Mouse (Mus musculus) heart, postnatal 0 days (tissue): ENCODE results near the gene Kansl3. TPM values are rescaled to one million over a fixed set of nuclear protein-coding genes. Genes with fewer than 3 reads are reported as not detected.

Experiments used
- ATAC-seq: fragments of 200-750 bp; cut with Nextera tagmentation; 2 replicates; pipeline ENCODE4 v1.8.0; 2017; ENCODE audit warnings: low read depth, moderate number of reproducible peaks, moderate library complexity; ENCODE audit not compliant: insufficient read depth
- DNase-seq: peaks from one replicate; pipeline ENCODE4 v3.0.0-alpha.2; 2016; ENCODE audit warnings: low spot score
- H3K27ac ChIP-seq: fragments of 300-500 bp; sonication (generic); 2 replicates; pipeline ENCODE4 v1.5.1; 2014; ENCODE audit warnings: low read depth, mild to moderate bottlenecking
- H3K27me3 ChIP-seq: fragments of 300-500 bp; sonication (generic); 2 replicates; pipeline ENCODE4 v1.6.1; 2014; ENCODE audit warnings: low read length, mixed read lengths; ENCODE audit not compliant: control insufficient read depth, insufficient read depth
- H3K36me3 ChIP-seq: fragments of 300-500 bp; sonication (generic); replicated peaks from 2 replicates; pipeline ENCODE4 v1.6.1; 2014; ENCODE audit warnings: low read length, mixed read lengths; ENCODE audit not compliant: control insufficient read depth, insufficient read depth
- H3K4me1 ChIP-seq: fragments of 300-500 bp; sonication (generic); 2 replicates; pipeline ENCODE4 v1.6.1; 2014; ENCODE audit warnings: antibody characterized with exemption; ENCODE audit not compliant: control insufficient read depth, insufficient read depth
- H3K4me2 ChIP-seq: fragments of 300-500 bp; sonication (generic); 2 replicates; pipeline ENCODE4 v1.6.1; 2014; ENCODE audit warnings: low read depth, mild to moderate bottlenecking, low read length, moderate library complexity
- H3K4me3 ChIP-seq: fragments of 300-500 bp; sonication (generic); 2 replicates; pipeline ENCODE4 v1.5.1; 2014; ENCODE audit warnings: low read depth, low read length
- H3K9ac ChIP-seq: fragments of 300-500 bp; sonication (generic); replicated peaks from 2 replicates; pipeline ENCODE4 v1.6.1; 2014; ENCODE audit warnings: low read depth, low read length, mixed read lengths
- H3K9me3 ChIP-seq: fragments of 300-500 bp; sonication (generic); replicated peaks from 2 replicates; pipeline ENCODE4 v1.6.1; 2016; ENCODE audit warnings: low read length; ENCODE audit not compliant: control insufficient read depth
- CTCF ChIP-seq: IDR thresholded peaks from 2 replicates; pipeline ENCODE4 v1.5.1; 2016; ENCODE audit warnings: antibody characterized with exemption, control low read depth, low read depth
- EP300 ChIP-seq: IDR thresholded peaks from 2 replicates; pipeline ENCODE4 v1.6.1; 2016; ENCODE audit warnings: antibody characterized with exemption, low read depth
- WGBS: fragments of 180-500 bp; shearing (Covaris S2); extraction: QIAGEN DNeasy Blood & Tissue Kit; methylation state at CpG from one replicate; pipeline ENCODE4 v1.1.7; 2014; 5-methylcytosine and 5-hydroxymethylcytosine counted together
- microRNA-seq: library from miRNA; unstranded; fragments of <30 nt; microRNA quantifications from one replicate; pipeline ENCODE4, GENCODE M21; 2016
- polyA plus RNA-seq: library from polyadenylated mRNA; unstranded; fragments of >200 nt; fragmentation: Nextera tagmentation; extraction: Ambion mirVana; gene quantifications from 2 replicates; pipeline ENCODE4 v1.2.1, GENCODE M21; 2015
- total RNA-seq: library from RNA; depleted of rRNA; stranded (reverse); fragments of >200 nt; gene quantifications from 2 replicates; pipeline ENCODE4 v1.2.3, GENCODE M21; 2014; ENCODE audit warnings: low replicate concordance; rRNA removed

The Kansl3 gene
- total and polyA plus RNA-seq, 2 experiments from 2014 or later, result 29.7 to 46.3 TPM

DNA sequence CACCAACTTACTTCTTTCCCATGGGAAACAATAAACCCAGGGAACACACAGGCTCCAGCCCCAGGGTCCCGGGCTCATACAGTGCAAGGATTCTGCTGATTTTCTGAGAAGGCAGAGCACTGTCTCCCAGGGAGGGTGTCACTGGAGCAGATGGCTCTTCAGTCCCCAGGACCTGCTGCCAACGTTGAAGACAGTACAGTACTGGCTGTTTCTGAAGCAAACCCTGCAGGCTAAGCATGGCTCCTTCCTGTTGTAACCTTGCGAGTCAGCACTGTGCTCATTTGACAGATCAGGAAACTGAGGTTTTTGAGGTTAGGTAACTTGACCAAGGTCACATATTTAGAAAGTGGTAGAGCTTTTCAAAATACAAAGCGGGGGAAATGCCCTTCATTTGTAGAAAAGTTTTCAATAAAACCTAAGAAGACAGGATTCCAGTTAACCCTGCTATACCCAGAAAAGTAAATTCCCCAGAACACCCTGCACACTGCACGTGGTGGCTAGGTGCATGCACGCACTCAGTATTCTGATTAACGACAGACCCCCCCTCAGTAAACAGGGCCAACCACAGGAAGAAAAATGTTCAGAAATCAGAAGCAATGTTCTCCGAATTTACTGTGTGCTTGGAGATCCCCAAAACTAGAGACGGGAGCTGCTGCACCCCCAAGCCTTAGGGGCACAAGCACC, 72.4 kb downstream of the Kansl3 start:
- H3K27me3 ChIP-seq, result no peaks in the 10 kb centered on the region
- H3K4me3 ChIP-seq, result no peak overlapping the region
- TF ChIP-seq CTCF (no peak), EP300 (no peak)
- no peaks in the 10 kb centered on the region for H3K36me3 ChIP-seq
- H3K9me3 ChIP-seq, result no peaks in the 10 kb centered on the region
- DNase-seq (no peak), ATAC-seq (no peak)
- no peak overlapping the region for H3K4me2 ChIP-seq
- H3K4me1 ChIP-seq, result no peaks in the 10 kb centered on the region
- 63% methylated on average over 9 of the region's 9 CpGs for WGBS
- no peak overlapping the region for H3K9ac ChIP-seq
- no peak overlapping the region for H3K27ac ChIP-seq

DNA sequence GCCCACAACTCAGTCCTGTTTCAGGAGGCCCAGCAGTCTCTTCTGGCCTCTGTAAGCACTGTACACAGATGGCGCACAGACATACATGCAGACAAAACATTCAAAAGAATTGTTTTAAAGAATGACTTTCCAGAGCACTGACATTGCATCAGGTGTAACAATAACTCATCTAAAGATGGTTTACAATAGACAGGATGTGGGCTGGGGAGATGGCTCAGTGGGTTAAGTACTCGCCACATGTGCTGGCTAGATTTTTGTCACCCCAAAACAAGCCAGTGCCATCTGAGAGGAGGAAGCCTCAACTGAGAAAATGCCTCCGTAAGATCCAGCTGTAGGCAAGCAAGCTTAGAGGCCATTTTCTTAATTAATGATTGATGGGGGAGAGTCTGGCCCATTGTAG, 74.6 kb downstream of the Kansl3 start:
- no peaks in the 10 kb centered on the region for H3K4me1 ChIP-seq
- WGBS, result 70% methylated on average over 3 of the region's 3 CpGs
- ATAC-seq (no peak), DNase-seq (no peak)
- no peaks in the 10 kb centered on the region for H3K27me3 ChIP-seq
- H3K4me2 ChIP-seq, result no peak overlapping the region
- no peak overlapping the region for H3K27ac ChIP-seq
- no peak overlapping the region for H3K9ac ChIP-seq
- H3K36me3 ChIP-seq, result no peaks in the 10 kb centered on the region
- no peak overlapping the region for H3K4me3 ChIP-seq
- TF ChIP-seq CTCF (no peak), EP300 (no peak)
- no peaks in the 10 kb centered on the region for H3K9me3 ChIP-seq

DNA sequence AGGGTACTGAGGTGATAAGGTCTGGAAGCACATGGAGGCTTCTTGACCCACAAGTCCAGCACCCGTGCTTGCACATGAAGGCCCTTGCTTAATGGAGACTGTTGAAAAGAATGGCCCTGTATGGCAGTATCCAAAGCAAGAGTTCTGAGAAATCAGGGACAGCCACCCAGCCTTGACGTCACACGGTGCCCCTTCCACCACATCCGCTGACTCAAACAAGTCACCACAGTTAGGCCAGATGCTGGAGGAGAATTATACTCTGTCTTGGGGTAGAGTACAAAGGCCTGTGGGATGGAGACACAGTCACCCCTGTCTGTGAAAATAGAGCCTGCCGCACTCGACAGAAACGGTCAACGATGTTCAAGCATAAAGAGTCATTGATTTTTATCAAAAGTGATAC, 75.5 kb downstream of the Kansl3 start:
- 85% methylated on average over 8 of the region's 8 CpGs for WGBS
- no peak overlapping the region for H3K4me2 ChIP-seq
- H3K9me3 ChIP-seq, result no peaks in the 10 kb centered on the region
- H3K27ac ChIP-seq, result no peak overlapping the region
- no peaks in the 10 kb centered on the region for H3K4me1 ChIP-seq
- no peak overlapping the region for H3K9ac ChIP-seq
- DNase-seq (no peak), ATAC-seq (no peak)
- TF ChIP-seq CTCF, result no peak
- TF ChIP-seq EP300, result no peak
- H3K4me3 ChIP-seq, result no peak overlapping the region
- no peaks in the 10 kb centered on the region for H3K27me3 ChIP-seq
- no peaks in the 10 kb centered on the region for H3K36me3 ChIP-seq

Small RNA genes lying within 50 kb of the gene (microRNA-seq; reads per million reads assigned to microRNA genes)
- not detected for gene Mir6898

Other genes starting within 250 kb of the Kansl3 start
- 26.7 and 58.0 TPM in 2 replicates for gene Uggt1, start 124.5 kb downstream of the Kansl3 start, total RNA-seq
- 15.4 and 16.0 TPM in 2 replicates for gene Uggt1, start 124.5 kb downstream of the Kansl3 start, polyA plus RNA-seq
- gene Neurl3, start 94.5 kb downstream of the Kansl3 start, total RNA-seq, result 5.7 and 12.9 TPM in 2 replicates
- gene Neurl3, start 94.5 kb downstream of the Kansl3 start, polyA plus RNA-seq, result 3.6 and 4.3 TPM in 2 replicates
- gene Arid5a, start 61.4 kb downstream of the Kansl3 start, total RNA-seq, result 13.7 and 31.1 TPM in 2 replicates
- gene Arid5a, start 61.4 kb downstream of the Kansl3 start, polyA plus RNA-seq, result 6.6 and 8.5 TPM in 2 replicates
- not detected in 2 replicates for gene Fer1l5, start 3.1 kb upstream of the Kansl3 start, total RNA-seq
- gene Fer1l5, start 3.1 kb upstream of the Kansl3 start, polyA plus RNA-seq, result 0.14 and 0.20 TPM in 2 replicates
- 6.4 and 8.2 TPM in 2 replicates for gene Lman2l, start 76.1 kb upstream of the Kansl3 start, total RNA-seq
- gene Lman2l, start 76.1 kb upstream of the Kansl3 start, polyA plus RNA-seq, result 22.3 and 25.4 TPM in 2 replicates
- gene Cnnm4, start 102.4 kb upstream of the Kansl3 start, total RNA-seq, result 5.2 and 7.4 TPM in 2 replicates
- gene Cnnm4, start 102.4 kb upstream of the Kansl3 start, polyA plus RNA-seq, result 3.6 and 4.2 TPM in 2 replicates
- gene Cnnm3, start 142.7 kb upstream of the Kansl3 start, total RNA-seq, result 10.2 and 21.4 TPM in 2 replicates
- gene Cnnm3, start 142.7 kb upstream of the Kansl3 start, polyA plus RNA-seq, result 2.0 and 2.2 TPM in 2 replicates
- gene Ankrd23, start 167.7 kb upstream of the Kansl3 start, total RNA-seq, result 62.2 and 93.8 TPM in 2 replicates
- gene Ankrd23, start 167.7 kb upstream of the Kansl3 start, polyA plus RNA-seq, result 26.7 and 34.2 TPM in 2 replicates
- not detected in 2 replicates for gene Gm42417, start 170.2 kb upstream of the Kansl3 start, total RNA-seq
- 1.2 TPM in 1 of 2 replicates, not detected in the other for gene Gm42417, start 170.2 kb upstream of the Kansl3 start, polyA plus RNA-seq
- gene Ankrd39, start 178.3 kb upstream of the Kansl3 start, total RNA-seq, result 32.7 and 34.9 TPM in 2 replicates
- gene Ankrd39, start 178.3 kb upstream of the Kansl3 start, polyA plus RNA-seq, result 26.6 and 29.0 TPM in 2 replicates
- 11.9 and 13.2 TPM in 2 replicates for gene Sema4c, start 189.2 kb upstream of the Kansl3 start, total RNA-seq
- gene Sema4c, start 189.2 kb upstream of the Kansl3 start, polyA plus RNA-seq, result 5.7 and 6.1 TPM in 2 replicates